Mouse (Mus musculus): ENCODE measurements around the gene Vopp1. TPM values are rescaled to one million over a fixed set of nuclear protein-coding genes. Genes with fewer than 3 reads are reported as not detected.

Vopp1 gene
- polyA plus RNA-seq, 1 experiment from 2014 or later, result 17.6 TPM

DNA sequence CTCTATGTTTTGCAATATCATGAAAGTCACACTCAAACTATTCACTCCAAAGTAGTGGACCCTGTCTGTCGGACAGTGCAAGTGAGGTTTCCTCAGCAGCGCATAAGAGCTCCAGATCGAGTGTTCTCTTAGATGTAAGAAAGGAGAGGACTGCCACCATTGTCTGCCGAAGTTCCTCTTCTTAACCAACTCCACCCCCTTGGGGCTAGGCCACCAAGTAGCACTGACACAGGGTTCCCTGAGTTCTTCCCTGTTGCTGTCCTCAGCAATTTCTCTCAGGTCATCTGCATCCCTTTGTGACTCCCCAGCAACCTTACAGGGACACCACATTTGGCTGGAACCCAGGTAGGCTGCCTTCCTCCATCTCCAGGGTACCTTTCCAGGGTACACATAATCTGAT is 34.4 kb downstream of the Vopp1 start:
- H3K9me3 ChIP-seq (ENCODE audit: low read length), result no peaks in the 10 kb centered on the region
- H3K27me3 ChIP-seq (replicated peaks; ENCODE audit: insufficient read depth, low read length), result no peaks in the 10 kb centered on the region
- no peak for TF ChIP-seq CTCF (IDR thresholded peaks at IDR 0.05)
- TF ChIP-seq EP300 (IDR thresholded peaks at IDR 0.05), result no peak
- H3K4me1 ChIP-seq (ENCODE audit: insufficient read depth, low read depth, low read length), result no peaks in the 10 kb centered on the region
- H3K4me2 ChIP-seq (replicated peaks; ENCODE audit: low read depth, low read length), result no peak overlapping the region
- no peak overlapping the region for H3K27ac ChIP-seq (ENCODE audit: low read length)
- WGBS, result 86% methylated on average over 4 of the region's 4 CpGs
- no peaks in the 10 kb centered on the region for H3K36me3 ChIP-seq (ENCODE audit: insufficient read depth, low read length)
- no peak overlapping the region for H3K4me3 ChIP-seq (ENCODE audit: low read depth, low read length)
- no peak for ATAC-seq
- no peak overlapping the region for H3K9ac ChIP-seq (replicated peaks; ENCODE audit: low read depth)
- DNase-seq (ENCODE audit: low spot score), result no peak

DNA sequence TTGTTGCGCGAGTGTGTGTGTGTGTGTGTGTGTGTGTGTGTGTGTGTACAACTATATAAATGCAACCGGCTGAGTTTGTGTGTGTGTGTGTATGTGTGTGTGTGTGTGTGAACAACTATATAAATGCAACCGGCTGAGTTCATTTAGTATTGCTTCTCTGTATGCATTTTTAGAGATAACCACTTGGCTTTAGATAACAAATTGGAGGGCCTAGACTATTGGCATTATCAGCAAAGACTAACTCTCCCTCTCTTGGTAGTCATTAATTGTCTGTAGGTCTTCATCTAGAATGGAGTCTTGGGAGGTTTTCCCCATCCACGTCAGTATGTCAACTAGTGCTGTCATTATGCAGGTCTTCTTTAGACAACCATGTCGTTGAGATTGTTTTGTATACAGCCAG is 37.6 kb downstream of the Vopp1 start:
- H3K9ac ChIP-seq (replicated peaks; ENCODE audit: low read depth), result no peak overlapping the region
- no peaks in the 10 kb centered on the region for H3K4me1 ChIP-seq (ENCODE audit: insufficient read depth, low read depth, low read length)
- no peak overlapping the region for H3K4me3 ChIP-seq (ENCODE audit: low read depth, low read length)
- H3K9me3 ChIP-seq (ENCODE audit: low read length), result no peaks in the 10 kb centered on the region
- no peak overlapping the region for H3K27ac ChIP-seq (ENCODE audit: low read length)
- H3K27me3 ChIP-seq (replicated peaks; ENCODE audit: insufficient read depth, low read length), result no peaks in the 10 kb centered on the region
- ATAC-seq (no peak), DNase-seq (ENCODE audit: low spot score) (no peak)
- H3K4me2 ChIP-seq (replicated peaks; ENCODE audit: low read depth, low read length), result no peak overlapping the region
- no peaks in the 10 kb centered on the region for H3K36me3 ChIP-seq (ENCODE audit: insufficient read depth, low read length)
- TF ChIP-seq EP300 (IDR thresholded peaks at IDR 0.05) (no peak), CTCF (IDR thresholded peaks at IDR 0.05) (no peak)
- 92% methylated on average over 6 of the region's 6 CpGs for WGBS

DNA sequence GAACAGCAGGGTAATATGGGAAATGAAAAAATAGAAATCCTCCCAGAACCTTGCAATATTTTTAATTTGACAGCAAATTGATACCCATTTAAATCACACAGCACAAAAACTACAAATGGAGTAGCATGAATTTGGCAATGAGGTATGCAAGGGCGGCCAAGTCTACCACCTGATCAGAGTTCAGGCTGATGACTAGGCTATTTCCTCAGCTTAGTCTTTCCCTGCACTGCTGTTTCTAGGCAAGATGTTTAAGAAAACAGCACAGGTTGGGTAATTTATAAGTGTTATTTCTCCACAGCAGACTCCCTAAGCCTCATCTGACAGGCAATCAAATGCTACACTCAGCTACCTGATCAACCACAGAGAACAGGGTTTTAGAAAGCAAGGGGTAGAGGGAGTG is 40.7 kb downstream of the Vopp1 start:
- no peak for DNase-seq (ENCODE audit: low spot score)
- WGBS, result 92% methylated on average over 1 of the region's 1 CpGs

DNA sequence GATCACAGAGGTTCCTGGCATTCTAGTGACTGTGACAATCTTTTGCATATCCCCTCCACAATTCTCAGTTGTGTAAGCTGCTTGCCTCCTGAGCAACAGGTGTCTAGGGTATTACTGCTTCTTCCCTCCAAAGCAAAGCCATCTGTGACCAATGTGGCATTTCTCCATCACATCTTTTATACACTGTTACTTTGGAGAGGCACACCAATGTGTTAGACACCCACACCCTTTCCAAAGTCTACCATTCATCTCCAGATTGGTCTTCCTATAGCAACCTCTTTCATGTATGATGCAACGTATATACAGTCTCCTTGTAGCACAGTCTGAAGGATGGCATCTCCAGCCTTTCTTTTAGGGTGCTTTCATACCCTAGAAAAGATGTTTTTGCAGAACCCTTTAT is 42.3 kb downstream of the Vopp1 start:
- H3K4me1 ChIP-seq (ENCODE audit: insufficient read depth, low read depth, low read length), result no peaks in the 10 kb centered on the region
- no peak overlapping the region for H3K27ac ChIP-seq (ENCODE audit: low read length)
- no peak overlapping the region for H3K4me2 ChIP-seq (replicated peaks; ENCODE audit: low read depth, low read length)
- no peaks in the 10 kb centered on the region for H3K27me3 ChIP-seq (replicated peaks; ENCODE audit: insufficient read depth, low read length)
- H3K4me3 ChIP-seq (ENCODE audit: low read depth, low read length), result no peak overlapping the region
- DNase-seq (ENCODE audit: low spot score) (no peak), ATAC-seq (no peak)
- no peak overlapping the region for H3K9ac ChIP-seq (replicated peaks; ENCODE audit: low read depth)
- H3K9me3 ChIP-seq (ENCODE audit: low read length), result no peaks in the 10 kb centered on the region
- WGBS, result 91% methylated on average over 1 of the region's 1 CpGs
- TF ChIP-seq EP300 (IDR thresholded peaks at IDR 0.05) (no peak), CTCF (IDR thresholded peaks at IDR 0.05) (no peak)
- no peaks in the 10 kb centered on the region for H3K36me3 ChIP-seq (ENCODE audit: insufficient read depth, low read length)

More for the DNA sequence above, 40.7 kb downstream of the Vopp1 start:
- no peaks in the 10 kb centered on the region for H3K27me3 ChIP-seq (replicated peaks; ENCODE audit: insufficient read depth, low read length)
- H3K9me3 ChIP-seq (ENCODE audit: low read length), result no peaks in the 10 kb centered on the region
- H3K4me3 ChIP-seq (ENCODE audit: low read depth, low read length), result no peak overlapping the region
- H3K4me1 ChIP-seq (ENCODE audit: insufficient read depth, low read depth, low read length), result no peaks in the 10 kb centered on the region
- H3K27ac ChIP-seq (ENCODE audit: low read length), result no peak overlapping the region
- no peak for TF ChIP-seq CTCF (IDR thresholded peaks at IDR 0.05)
- no peak for TF ChIP-seq EP300 (IDR thresholded peaks at IDR 0.05)
- no peak overlapping the region for H3K9ac ChIP-seq (replicated peaks; ENCODE audit: low read depth)
- no peaks in the 10 kb centered on the region for H3K36me3 ChIP-seq (ENCODE audit: insufficient read depth, low read length)
- H3K4me2 ChIP-seq (replicated peaks; ENCODE audit: low read depth, low read length), result no peak overlapping the region
- ATAC-seq, result no peak

- Histone ChIP-seq H3K4me1 (ENCODE audit: insufficient read depth, low read depth, low read length) (no peaks in the 10 kb centered on the region), H3K4me2 (replicated peaks; ENCODE audit: low read depth, low read length) (no peak overlapping the region), H3K9me3 (ENCODE audit: low read length) (no peaks in the 10 kb centered on the region), H3K9ac (replicated peaks; ENCODE audit: low read depth) (no peak overlapping the region), H3K27me3 (replicated peaks; ENCODE audit: insufficient read depth, low read length) (no peaks in the 10 kb centered on the region), H3K27ac (ENCODE audit: low read length) (no peak overlapping the region), H3K4me3 (ENCODE audit: low read depth, low read length) (no peak overlapping the region), H3K36me3 (ENCODE audit: insufficient read depth, low read length) (no peaks in the 10 kb centered on the region)
- ATAC-seq, result no peak
- TF ChIP-seq CTCF (IDR thresholded peaks at IDR 0.05) (no peak), EP300 (IDR thresholded peaks at IDR 0.05) (no peak)
- DNase-seq (ENCODE audit: low spot score), result no peak
- 75% methylated on average over 3 of the region's 3 CpGs for WGBS
Observed at GRCm38 (mm10) chr6:57780359-57780758, 44.6 kb downstream of the Vopp1 start.

GRCm38 (mm10) chr6:57773792-57774191 is 51.2 kb downstream of the Vopp1 start:
- Histone ChIP-seq H3K27me3 (replicated peaks; ENCODE audit: insufficient read depth, low read length) (no peaks in the 10 kb centered on the region), H3K4me2 (replicated peaks; ENCODE audit: low read depth, low read length) (no peak overlapping the region), H3K36me3 (ENCODE audit: insufficient read depth, low read length) (no peaks in the 10 kb centered on the region), H3K9ac (replicated peaks; ENCODE audit: low read depth) (no peak overlapping the region), H3K27ac (ENCODE audit: low read length) (no peak overlapping the region), H3K4me1 (ENCODE audit: insufficient read depth, low read depth, low read length) (no peaks in the 10 kb centered on the region), H3K9me3 (ENCODE audit: low read length) (no peaks in the 10 kb centered on the region), H3K4me3 (ENCODE audit: low read depth, low read length) (no peak overlapping the region)
- TF ChIP-seq EP300 (IDR thresholded peaks at IDR 0.05) (no peak), CTCF (IDR thresholded peaks at IDR 0.05) (no peak)
- no peak for ATAC-seq
- 89% methylated on average over 1 of the region's 1 CpGs for WGBS
- DNase-seq (ENCODE audit: low spot score), result peak; percentile 15
